Mouse (Mus musculus): ENCODE data around the gene Dtnb. TPM values are rescaled to one million over a fixed set of nuclear protein-coding genes. Genes with fewer than 3 reads are reported as not detected.

Dtnb gene
- polyA plus RNA-seq, 1 experiment from 2014 or later: 12.6 TPM

- WGBS: 82% methylated on average over 10 of the region's 10 CpGs
- no peaks in the 10 kb centered on the region for H3K4me1 ChIP-seq (replicated peaks; ENCODE audit: control insufficient read depth, insufficient read depth)
- TF ChIP-seq CTCF (IDR thresholded peaks at IDR 0.05; ENCODE audit: low read depth) (no peak), EP300 (optimal IDR thresholded peaks at IDR 0.05) (no peak)
Observed at GRCm38 (mm10) chr12:3591595-3591994, 19.4 kb downstream of the Dtnb start.

DNA sequence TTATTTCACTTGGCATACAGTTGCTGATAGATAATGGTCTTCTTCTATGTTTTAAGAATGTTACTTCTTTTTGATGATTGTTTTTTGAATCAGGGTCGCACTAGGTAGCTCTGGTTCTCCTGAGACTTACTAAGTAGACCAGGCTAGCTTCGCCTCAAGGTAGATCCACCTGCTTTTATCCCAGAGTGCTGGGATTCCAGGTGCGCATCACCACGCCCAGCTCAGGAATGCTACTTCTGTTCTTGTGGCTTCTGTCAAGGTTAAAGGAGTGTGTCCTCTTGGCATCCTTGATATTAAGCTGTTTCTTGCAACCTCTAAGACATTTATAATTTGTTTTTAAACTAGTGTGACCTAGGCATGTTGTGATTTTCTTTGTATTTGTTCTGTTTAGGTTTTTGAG lies 30.6 kb downstream of the Dtnb start:
- no peak for TF ChIP-seq EP300 (optimal IDR thresholded peaks at IDR 0.05)
- no peak for TF ChIP-seq CTCF (IDR thresholded peaks at IDR 0.05; ENCODE audit: low read depth)
- H3K36me3 ChIP-seq (ENCODE audit: control insufficient read depth, insufficient read depth, low read length): no peaks in the 10 kb centered on the region
- no peaks in the 10 kb centered on the region for H3K9me3 ChIP-seq (ENCODE audit: control insufficient read depth, low read length)
- no peak overlapping the region for H3K27ac ChIP-seq (replicated peaks)
- H3K4me1 ChIP-seq (replicated peaks; ENCODE audit: control insufficient read depth, insufficient read depth): no peaks in the 10 kb centered on the region
- H3K4me3 ChIP-seq (ENCODE audit: low read depth, low read length): no peak overlapping the region
- no peak for ATAC-seq (ENCODE audit: low FRiP score, low TSS enrichment)
- no peaks in the 10 kb centered on the region for H3K27me3 ChIP-seq (ENCODE audit: control insufficient read depth, insufficient read depth, low read length)
- no peak overlapping the region for H3K9ac ChIP-seq (ENCODE audit: low read length)
- no peak for DNase-seq (ENCODE audit: low spot score)
- WGBS: 82% methylated on average over 4 of the region's 4 CpGs
- no peak overlapping the region for H3K4me2 ChIP-seq (replicated peaks; ENCODE audit: low read depth)

More at GRCm38 (mm10) chr12:3591595-3591994, 19.4 kb downstream of the Dtnb start:
- ATAC-seq (ENCODE audit: low FRiP score, low TSS enrichment) (no peak), DNase-seq (ENCODE audit: low spot score) (no peak)
- no peak overlapping the region for H3K27ac ChIP-seq (replicated peaks)
- no peak overlapping the region for H3K9ac ChIP-seq (ENCODE audit: low read length)
- H3K4me2 ChIP-seq (replicated peaks; ENCODE audit: low read depth): no peak overlapping the region
- H3K27me3 ChIP-seq (ENCODE audit: control insufficient read depth, insufficient read depth, low read length): no peaks in the 10 kb centered on the region
- H3K36me3 ChIP-seq (ENCODE audit: control insufficient read depth, insufficient read depth, low read length): no peaks in the 10 kb centered on the region
- no peak overlapping the region for H3K4me3 ChIP-seq (ENCODE audit: low read depth, low read length)
- no peaks in the 10 kb centered on the region for H3K9me3 ChIP-seq (ENCODE audit: control insufficient read depth, low read length)

GRCm38 (mm10) chr12:3606202-3606601 lies 34.0 kb downstream of the Dtnb start:
- Histone ChIP-seq H3K4me3 (ENCODE audit: low read depth, low read length) (no peak overlapping the region), H3K27ac (replicated peaks) (no peak overlapping the region), H3K4me1 (replicated peaks; ENCODE audit: control insufficient read depth, insufficient read depth) (no peaks in the 10 kb centered on the region), H3K27me3 (ENCODE audit: control insufficient read depth, insufficient read depth, low read length) (no peaks in the 10 kb centered on the region), H3K9me3 (ENCODE audit: control insufficient read depth, low read length) (no peaks in the 10 kb centered on the region), H3K9ac (ENCODE audit: low read length) (no peak overlapping the region), H3K4me2 (replicated peaks; ENCODE audit: low read depth) (no peak overlapping the region), H3K36me3 (ENCODE audit: control insufficient read depth, insufficient read depth, low read length) (no peaks in the 10 kb centered on the region)
- DNase-seq (ENCODE audit: low spot score) (no peak), ATAC-seq (ENCODE audit: low FRiP score, low TSS enrichment) (no peak)
- 73% methylated on average over 7 of the region's 7 CpGs for WGBS
- TF ChIP-seq CTCF (IDR thresholded peaks at IDR 0.05; ENCODE audit: low read depth) (no peak), EP300 (optimal IDR thresholded peaks at IDR 0.05) (no peak)

GRCm38 (mm10) chr12:3609747-3610146 lies 37.6 kb downstream of the Dtnb start:
- H3K9ac ChIP-seq (ENCODE audit: low read length): no peak overlapping the region
- no peaks in the 10 kb centered on the region for H3K4me1 ChIP-seq (replicated peaks; ENCODE audit: control insufficient read depth, insufficient read depth)
- H3K27ac ChIP-seq (replicated peaks): no peak overlapping the region
- no peak for DNase-seq (ENCODE audit: low spot score)
- TF ChIP-seq EP300 (optimal IDR thresholded peaks at IDR 0.05) (no peak), CTCF (IDR thresholded peaks at IDR 0.05; ENCODE audit: low read depth) (peak; percentile 56)
- no peaks in the 10 kb centered on the region for H3K27me3 ChIP-seq (ENCODE audit: control insufficient read depth, insufficient read depth, low read length)
- no peaks in the 10 kb centered on the region for H3K36me3 ChIP-seq (ENCODE audit: control insufficient read depth, insufficient read depth, low read length)
- H3K4me3 ChIP-seq (ENCODE audit: low read depth, low read length): no peak overlapping the region
- no peak for ATAC-seq (ENCODE audit: low FRiP score, low TSS enrichment)
- H3K4me2 ChIP-seq (replicated peaks; ENCODE audit: low read depth): no peak overlapping the region
- H3K9me3 ChIP-seq (ENCODE audit: control insufficient read depth, low read length): no peaks in the 10 kb centered on the region

DNA sequence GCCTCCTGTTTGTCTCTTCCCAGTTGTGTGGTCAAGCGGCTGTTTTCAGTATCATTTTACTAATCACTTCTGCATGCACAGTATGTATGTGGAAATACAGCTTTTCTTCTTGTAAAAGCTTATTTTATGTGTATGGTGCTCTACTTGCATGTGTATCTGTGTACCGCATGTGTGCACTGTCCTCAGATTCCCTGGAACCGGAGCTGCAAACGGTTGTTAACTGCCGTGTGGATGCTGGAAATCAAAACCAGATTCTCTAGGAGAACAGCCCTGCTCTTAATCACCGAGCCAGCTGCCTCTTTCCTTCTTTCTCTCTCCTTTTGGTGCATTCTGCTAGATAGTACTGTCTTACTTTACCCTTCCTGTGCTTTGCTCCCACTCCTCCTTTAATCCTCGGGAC lies 39.7 kb downstream of the Dtnb start:
- TF ChIP-seq EP300 (optimal IDR thresholded peaks at IDR 0.05) (no peak), CTCF (IDR thresholded peaks at IDR 0.05; ENCODE audit: low read depth) (no peak)
- ATAC-seq (ENCODE audit: low FRiP score, low TSS enrichment): no peak
- Histone ChIP-seq H3K4me3 (ENCODE audit: low read depth, low read length) (no peak overlapping the region), H3K9me3 (ENCODE audit: control insufficient read depth, low read length) (no peaks in the 10 kb centered on the region), H3K36me3 (ENCODE audit: control insufficient read depth, insufficient read depth, low read length) (no peaks in the 10 kb centered on the region), H3K9ac (ENCODE audit: low read length) (no peak overlapping the region), H3K4me2 (replicated peaks; ENCODE audit: low read depth) (no peak overlapping the region), H3K27ac (replicated peaks) (no peak overlapping the region), H3K27me3 (ENCODE audit: control insufficient read depth, insufficient read depth, low read length) (no peaks in the 10 kb centered on the region), H3K4me1 (replicated peaks; ENCODE audit: control insufficient read depth, insufficient read depth) (no peaks in the 10 kb centered on the region)
- 57% methylated on average over 7 of the region's 7 CpGs for WGBS
- no peak for DNase-seq (ENCODE audit: low spot score)

DNA sequence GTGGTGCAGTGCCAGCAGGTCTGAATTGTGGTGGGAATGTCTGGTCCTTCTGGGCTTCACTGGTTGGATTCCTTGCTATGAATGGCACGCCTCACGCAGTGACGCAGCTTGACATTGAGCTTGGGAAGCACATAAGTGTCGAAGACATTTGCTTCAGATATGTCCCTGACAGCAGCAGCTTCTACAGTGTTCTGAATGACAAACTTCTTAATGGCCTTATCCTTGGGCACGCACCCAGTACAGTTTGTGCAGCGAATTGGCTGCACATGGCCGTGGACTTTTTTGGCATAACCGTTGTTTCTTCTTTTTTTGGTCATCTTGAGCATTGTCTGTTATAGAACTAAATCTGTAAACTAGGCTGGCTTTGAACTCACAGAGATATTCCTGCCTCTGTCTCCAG lies 42.9 kb downstream of the Dtnb start:
- no peak overlapping the region for H3K4me2 ChIP-seq (replicated peaks; ENCODE audit: low read depth)
- no peaks in the 10 kb centered on the region for H3K9me3 ChIP-seq (ENCODE audit: control insufficient read depth, low read length)
- H3K4me3 ChIP-seq (ENCODE audit: low read depth, low read length): no peak overlapping the region
- 93% methylated on average over 8 of the region's 8 CpGs for whole genome bisulfite sequencing
- no peak for TF ChIP-seq CTCF (IDR thresholded peaks at IDR 0.05; ENCODE audit: low read depth)
- no peak for TF ChIP-seq EP300 (optimal IDR thresholded peaks at IDR 0.05)
- DNase-seq (ENCODE audit: low spot score) (no peak), ATAC-seq (ENCODE audit: low FRiP score, low TSS enrichment) (no peak)
- H3K36me3 ChIP-seq (ENCODE audit: control insufficient read depth, insufficient read depth, low read length): no peaks in the 10 kb centered on the region
- H3K4me1 ChIP-seq (replicated peaks; ENCODE audit: control insufficient read depth, insufficient read depth): no peaks in the 10 kb centered on the region
- no peak overlapping the region for H3K27ac ChIP-seq (replicated peaks)
- H3K27me3 ChIP-seq (ENCODE audit: control insufficient read depth, insufficient read depth, low read length): no peaks in the 10 kb centered on the region
- no peak overlapping the region for H3K9ac ChIP-seq (ENCODE audit: low read length)

Measured in stomach, postnatal 0 days (tissue).